Mouse (Mus musculus) intestine, embryonic 15.5 days (tissue): Measurements from ENCODE around the gene Sox6. TPM values are rescaled to one million over a fixed set of nuclear protein-coding genes. Genes with fewer than 3 reads are reported as not detected.

Source experiments
- ATAC-seq: fragments of 200-750 bp; cut with Nextera tagmentation; 2 replicates; pipeline ENCODE4 v1.8.0; 2017; ENCODE audit warnings: moderate TSS enrichment, moderate library complexity
- H3K27ac ChIP-seq: fragments of 300-500 bp; sonication (generic); 2 replicates; pipeline ENCODE4 v1.5.1; 2015; ENCODE audit warnings: mild to moderate bottlenecking, inconsistent platforms
- H3K27me3 ChIP-seq: fragments of 300-500 bp; sonication (generic); replicated peaks from 2 replicates; pipeline ENCODE4 v1.6.1; 2015; ENCODE audit warnings: inconsistent platforms
- H3K36me3 ChIP-seq: fragments of 300-500 bp; sonication (generic); 2 replicates; pipeline ENCODE4 v1.6.1; 2015; ENCODE audit warnings: inconsistent platforms
- H3K4me1 ChIP-seq: fragments of 300-500 bp; sonication (generic); replicated peaks from 2 replicates; pipeline ENCODE4 v1.6.1; 2015; ENCODE audit warnings: inconsistent platforms
- H3K4me2 ChIP-seq: fragments of 300-500 bp; sonication (generic); replicated peaks from 2 replicates; pipeline ENCODE4 v1.6.1; 2015; ENCODE audit warnings: mild to moderate bottlenecking, inconsistent platforms
- H3K4me3 ChIP-seq: fragments of 300-500 bp; sonication (generic); replicated peaks from 2 replicates; pipeline ENCODE4 v1.5.1; 2015; ENCODE audit warnings: inconsistent platforms
- H3K9ac ChIP-seq: fragments of 300-500 bp; sonication (generic); 2 replicates; pipeline ENCODE4 v1.6.1; 2015; ENCODE audit warnings: inconsistent platforms
- H3K9me3 ChIP-seq: fragments of 300-500 bp; sonication (generic); 2 replicates; pipeline ENCODE4 v1.6.1; 2016; ENCODE audit warnings: inconsistent platforms
- WGBS: fragments of 180-500 bp; shearing (Covaris S2); methylation state at CpG from one replicate; pipeline ENCODE4 v1.1.7; 2015; 5-methylcytosine and 5-hydroxymethylcytosine counted together
- polyA plus RNA-seq: library from polyadenylated mRNA; unstranded; fragments of >200 nt; fragmentation: Nextera tagmentation; extraction: Ambion mirVana; gene quantifications from 2 replicates; pipeline ENCODE4 v1.2.1, GENCODE M21; 2015

Gene Sox6
- polyA plus RNA-seq, 1 experiment from 2014 or later = 36.1 TPM

DNA sequence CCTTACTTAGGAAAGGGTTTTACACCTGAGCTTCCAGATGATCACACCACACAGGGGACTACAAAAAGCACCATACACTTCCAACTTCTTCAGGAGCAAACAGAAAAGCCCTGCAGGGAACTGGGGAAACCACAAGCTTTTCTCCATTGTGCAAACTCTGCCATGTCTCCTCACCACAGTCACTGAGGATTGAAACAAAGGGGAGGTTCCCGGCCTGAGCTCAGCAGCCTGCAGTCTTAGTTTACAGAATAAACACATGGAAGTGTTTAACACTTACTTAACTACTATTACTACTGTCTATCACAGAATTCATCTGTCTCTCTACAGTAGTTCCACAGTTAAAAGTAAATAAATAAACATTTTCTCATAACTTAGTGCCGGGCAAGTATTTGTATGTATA is 498.3 kb downstream of the Sox6 start:
- no peak overlapping the region for H3K4me3 ChIP-seq
- H3K36me3 ChIP-seq = no peaks in the 10 kb centered on the region
- H3K4me2 ChIP-seq = no peak overlapping the region
- ATAC-seq = no peak
- H3K9me3 ChIP-seq = no peaks in the 10 kb centered on the region
- no peak overlapping the region for H3K27ac ChIP-seq
- no peak overlapping the region for H3K9ac ChIP-seq
- no peaks in the 10 kb centered on the region for H3K4me1 ChIP-seq
- H3K27me3 ChIP-seq = no peaks in the 10 kb centered on the region
- WGBS = 34% methylated on average over 2 of the region's 2 CpGs

DNA sequence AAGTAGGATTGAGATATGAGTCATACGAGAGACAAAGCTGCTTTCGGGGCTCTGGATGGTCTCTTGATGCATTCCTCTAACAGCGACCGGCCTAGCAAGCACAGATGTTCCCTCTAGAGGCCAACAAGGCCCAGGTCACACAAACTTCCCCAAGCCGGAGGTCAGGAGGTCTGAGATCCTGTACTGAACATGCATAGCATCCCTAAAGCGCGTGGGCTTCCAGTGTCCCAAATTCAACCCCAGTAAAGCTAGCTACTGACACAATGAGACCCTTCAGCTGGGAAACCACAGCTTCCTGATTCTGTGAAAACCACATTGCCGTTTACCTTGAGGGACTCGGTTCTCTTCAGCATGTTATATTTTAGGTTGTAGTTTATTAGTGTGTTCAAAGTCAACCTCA is 499.6 kb downstream of the Sox6 start:
- H3K9ac ChIP-seq = no peak overlapping the region
- no peak for ATAC-seq
- H3K4me2 ChIP-seq = no peak overlapping the region
- H3K27me3 ChIP-seq = no peaks in the 10 kb centered on the region
- 66% methylated on average over 9 of the region's 9 CpGs for WGBS
- no peaks in the 10 kb centered on the region for H3K36me3 ChIP-seq
- no peaks in the 10 kb centered on the region for H3K4me1 ChIP-seq
- H3K27ac ChIP-seq = no peak overlapping the region
- H3K4me3 ChIP-seq = no peak overlapping the region
- H3K9me3 ChIP-seq = no peaks in the 10 kb centered on the region

DNA sequence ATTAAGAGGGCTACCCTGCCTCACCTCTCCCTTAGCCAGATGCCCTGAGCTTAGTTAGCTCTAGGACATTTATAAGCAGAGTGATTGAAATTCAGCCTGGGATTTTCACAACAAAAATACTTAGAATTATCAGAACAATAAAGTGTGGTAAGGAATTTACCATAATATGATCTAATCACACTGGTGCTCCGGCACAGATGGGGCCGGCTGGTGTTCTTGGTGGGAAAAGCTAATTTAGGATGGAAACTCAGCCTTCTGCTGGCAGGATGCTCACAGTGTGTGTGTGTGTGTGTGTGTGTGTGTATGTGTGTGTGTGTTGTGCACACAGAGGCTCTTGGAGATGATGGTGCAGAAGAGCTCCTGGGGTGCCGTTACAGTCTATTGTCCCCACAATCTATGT is 501.0 kb downstream of the Sox6 start:
- H3K4me1 ChIP-seq = no peaks in the 10 kb centered on the region
- 78% methylated on average over 3 of the region's 3 CpGs for WGBS

DNA sequence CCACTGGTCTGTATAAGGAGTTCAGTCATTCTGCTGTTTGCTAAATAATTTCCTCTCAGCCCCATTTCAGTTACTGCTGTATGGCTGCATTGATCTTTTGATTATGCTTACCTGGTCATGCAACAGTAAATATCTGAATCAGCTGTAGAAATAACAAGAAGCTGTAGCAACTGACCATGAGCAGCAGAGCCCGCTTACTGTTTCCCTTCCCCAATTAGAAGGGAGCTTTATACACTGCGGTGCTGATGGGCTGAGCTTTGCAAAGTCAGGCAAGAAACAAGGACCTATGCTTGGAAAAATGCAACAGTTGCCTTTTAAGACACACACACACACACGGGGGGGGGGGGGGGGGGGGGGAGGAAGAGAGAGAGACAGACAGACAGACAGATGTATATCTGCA is 502.1 kb downstream of the Sox6 start:
- Histone ChIP-seq H3K9ac (no peak overlapping the region), H3K27me3 (no peaks in the 10 kb centered on the region), H3K4me3 (no peak overlapping the region), H3K4me2 (no peak overlapping the region), H3K27ac (no peak overlapping the region), H3K4me1 (no peaks in the 10 kb centered on the region), H3K9me3 (no peaks in the 10 kb centered on the region), H3K36me3 (no peaks in the 10 kb centered on the region)
- WGBS = 69% methylated on average over 3 of the region's 3 CpGs
- ATAC-seq = no peak

More for the DNA sequence above, 501.0 kb downstream of the Sox6 start:
- H3K9me3 ChIP-seq = no peaks in the 10 kb centered on the region
- no peaks in the 10 kb centered on the region for H3K36me3 ChIP-seq
- no peak overlapping the region for H3K4me3 ChIP-seq
- H3K4me2 ChIP-seq = no peak overlapping the region
- ATAC-seq = no peak
- no peak overlapping the region for H3K27ac ChIP-seq
- no peak overlapping the region for H3K9ac ChIP-seq
- H3K27me3 ChIP-seq = no peaks in the 10 kb centered on the region

DNA sequence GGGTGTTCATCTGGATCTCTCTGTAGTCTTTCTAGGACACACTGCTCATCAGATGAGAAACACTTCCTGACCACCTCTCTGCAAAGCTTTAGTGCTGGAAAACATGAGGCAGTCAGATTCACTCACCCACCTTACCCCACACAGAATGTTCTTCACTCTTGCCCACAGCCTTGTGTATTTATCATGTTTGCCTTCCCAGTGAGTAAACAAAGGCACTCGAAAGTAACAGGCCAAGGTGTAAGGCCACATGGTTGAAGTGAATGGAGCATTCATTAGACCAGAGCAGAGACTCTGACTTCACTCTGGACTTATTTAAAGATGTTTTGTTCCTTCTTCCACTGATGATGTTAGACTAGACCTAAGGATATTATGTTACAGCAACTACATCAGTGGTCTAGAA is 506.7 kb downstream of the Sox6 start:
- WGBS = 54% methylated on average over 1 of the region's 1 CpGs
- H3K4me1 ChIP-seq = no peaks in the 10 kb centered on the region
- H3K4me3 ChIP-seq = no peak overlapping the region
- no peak for ATAC-seq
- no peak overlapping the region for H3K4me2 ChIP-seq
- no peaks in the 10 kb centered on the region for H3K36me3 ChIP-seq
- no peaks in the 10 kb centered on the region for H3K9me3 ChIP-seq
- H3K27me3 ChIP-seq = no peaks in the 10 kb centered on the region
- H3K9ac ChIP-seq = no peak overlapping the region
- no peak overlapping the region for H3K27ac ChIP-seq

DNA sequence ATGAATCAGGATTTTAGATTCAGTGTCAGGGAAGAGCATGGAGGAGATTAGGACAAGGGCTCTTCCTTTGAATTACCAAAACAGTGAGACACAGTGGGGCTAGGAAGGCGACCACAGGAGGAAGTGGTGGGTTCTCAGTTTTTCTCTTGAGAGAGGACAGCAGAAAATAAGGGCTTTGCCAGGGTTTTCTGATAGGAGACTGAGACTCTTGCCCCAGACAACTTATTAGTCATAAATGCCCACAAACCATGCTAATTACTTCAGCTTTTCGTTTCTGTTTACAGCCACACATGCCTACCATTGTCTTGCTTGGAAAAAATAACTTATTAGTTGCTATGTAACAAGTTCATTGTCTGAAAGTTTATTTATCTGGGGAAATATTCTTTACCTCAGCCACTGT is 507.4 kb downstream of the Sox6 start:
- Histone ChIP-seq H3K27me3 (no peaks in the 10 kb centered on the region), H3K4me2 (no peak overlapping the region), H3K4me3 (no peak overlapping the region), H3K9ac (no peak overlapping the region), H3K27ac (no peak overlapping the region), H3K9me3 (no peaks in the 10 kb centered on the region), H3K36me3 (no peaks in the 10 kb centered on the region), H3K4me1 (no peaks in the 10 kb centered on the region)
- 71% methylated on average over 2 of the region's 2 CpGs for WGBS
- no peak for ATAC-seq

DNA sequence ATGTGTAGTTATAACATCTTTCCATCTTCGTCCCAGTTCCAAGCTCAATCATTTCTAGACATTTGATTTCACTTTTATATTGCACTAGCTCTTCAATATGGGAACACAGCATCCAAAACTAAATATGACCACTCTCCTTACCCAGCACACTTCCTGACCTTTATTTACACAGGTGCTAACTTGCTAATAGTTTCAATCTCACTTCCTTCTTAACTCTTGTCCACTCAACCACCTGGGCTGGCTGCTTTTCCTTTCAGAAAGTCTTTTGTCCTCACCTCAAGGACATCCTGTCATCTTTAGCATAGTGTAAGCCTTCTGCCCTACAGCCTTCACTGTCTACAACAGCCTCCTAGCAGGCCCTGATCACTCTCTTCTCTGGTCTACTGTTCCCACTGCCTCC is 520.9 kb downstream of the Sox6 start:
- no peak overlapping the region for H3K4me2 ChIP-seq
- H3K36me3 ChIP-seq = no peaks in the 10 kb centered on the region
- H3K9me3 ChIP-seq = no peaks in the 10 kb centered on the region
- H3K9ac ChIP-seq = no peak overlapping the region
- ATAC-seq = no peak
- no peaks in the 10 kb centered on the region for H3K27me3 ChIP-seq
- no peak overlapping the region for H3K27ac ChIP-seq
- 92% methylated on average over 1 of the region's 1 CpGs for WGBS
- H3K4me3 ChIP-seq = no peak overlapping the region
- no peaks in the 10 kb centered on the region for H3K4me1 ChIP-seq

DNA sequence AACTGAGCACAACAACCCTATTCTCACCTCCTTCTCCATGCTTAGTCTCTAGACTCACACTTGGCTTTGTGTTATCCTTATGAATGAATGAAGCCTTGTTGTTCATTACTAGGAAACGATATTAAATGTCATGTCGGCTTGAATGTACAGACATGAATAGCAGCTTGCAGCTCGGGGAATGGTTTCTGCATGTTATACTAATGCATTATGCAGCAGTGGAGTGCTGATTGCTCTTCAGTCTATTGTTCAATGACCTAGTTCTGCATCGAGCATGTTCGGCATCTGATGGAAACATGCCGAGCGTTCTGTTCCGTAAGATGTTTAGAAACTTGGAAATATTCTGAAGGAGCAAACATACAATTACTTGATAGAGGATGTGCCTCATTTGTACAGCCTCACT is 524.9 kb downstream of the Sox6 start:
- 75% methylated on average over 8 of the region's 8 CpGs for WGBS
- no peak for ATAC-seq
- Histone ChIP-seq H3K4me1 (no peaks in the 10 kb centered on the region), H3K9me3 (no peaks in the 10 kb centered on the region), H3K4me3 (no peak overlapping the region), H3K4me2 (no peak overlapping the region), H3K27ac (no peak overlapping the region), H3K9ac (no peak overlapping the region), H3K27me3 (no peaks in the 10 kb centered on the region), H3K36me3 (no peaks in the 10 kb centered on the region)

DNA sequence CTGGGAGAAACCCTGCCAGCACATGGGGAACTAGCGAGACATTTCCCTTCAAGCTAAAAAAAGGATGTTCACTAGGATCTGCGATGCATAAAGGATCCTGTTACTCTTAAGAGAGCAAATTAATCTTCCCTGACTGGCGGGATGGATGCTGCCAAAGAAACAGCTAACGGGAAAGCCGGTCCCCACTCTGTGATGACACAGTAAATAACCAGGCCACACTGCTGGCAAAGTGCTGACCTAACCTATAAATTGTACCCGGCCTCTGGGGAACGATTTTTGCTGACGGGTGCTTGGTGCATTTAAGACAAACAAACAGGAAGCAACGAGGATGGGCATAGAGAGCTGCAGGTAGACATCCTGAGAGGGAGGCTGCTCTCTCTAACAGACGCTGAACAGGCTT is 526.8 kb downstream of the Sox6 start:
- no peaks in the 10 kb centered on the region for H3K4me1 ChIP-seq
- H3K9me3 ChIP-seq = no peaks in the 10 kb centered on the region
- H3K4me3 ChIP-seq = no peak overlapping the region
- H3K9ac ChIP-seq = no peak overlapping the region
- H3K27ac ChIP-seq = no peak overlapping the region
- H3K36me3 ChIP-seq = no peaks in the 10 kb centered on the region
- no peak overlapping the region for H3K4me2 ChIP-seq
- 36% methylated on average over 10 of the region's 10 CpGs for WGBS
- ATAC-seq = no peak
- H3K27me3 ChIP-seq = no peaks in the 10 kb centered on the region

DNA sequence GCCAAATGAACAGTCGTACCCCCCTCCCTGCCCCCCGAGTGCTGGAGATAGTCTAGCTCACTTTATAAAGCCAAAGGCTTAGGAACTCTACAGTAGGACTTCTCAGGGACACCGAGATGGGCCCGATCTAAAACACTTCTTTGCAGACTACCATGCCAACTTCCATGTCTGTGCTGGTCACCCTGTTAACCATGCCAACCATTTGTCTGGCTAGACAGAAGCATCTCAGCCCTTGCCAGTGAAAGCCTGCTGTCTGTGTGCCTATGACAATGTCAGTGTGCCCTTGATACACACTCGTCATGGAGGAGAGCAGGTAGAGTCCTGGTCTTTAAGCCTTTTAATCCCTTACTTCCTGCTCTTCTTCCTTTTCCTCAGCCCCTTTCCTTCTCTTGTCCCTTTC is 527.5 kb downstream of the Sox6 start:
- Histone ChIP-seq H3K36me3 (no peaks in the 10 kb centered on the region), H3K9ac (no peak overlapping the region), H3K4me1 (no peaks in the 10 kb centered on the region), H3K27me3 (no peaks in the 10 kb centered on the region), H3K9me3 (no peaks in the 10 kb centered on the region), H3K4me3 (no peak overlapping the region), H3K4me2 (no peak overlapping the region), H3K27ac (no peak overlapping the region)
- ATAC-seq = no peak
- 83% methylated on average over 5 of the region's 5 CpGs for WGBS

DNA sequence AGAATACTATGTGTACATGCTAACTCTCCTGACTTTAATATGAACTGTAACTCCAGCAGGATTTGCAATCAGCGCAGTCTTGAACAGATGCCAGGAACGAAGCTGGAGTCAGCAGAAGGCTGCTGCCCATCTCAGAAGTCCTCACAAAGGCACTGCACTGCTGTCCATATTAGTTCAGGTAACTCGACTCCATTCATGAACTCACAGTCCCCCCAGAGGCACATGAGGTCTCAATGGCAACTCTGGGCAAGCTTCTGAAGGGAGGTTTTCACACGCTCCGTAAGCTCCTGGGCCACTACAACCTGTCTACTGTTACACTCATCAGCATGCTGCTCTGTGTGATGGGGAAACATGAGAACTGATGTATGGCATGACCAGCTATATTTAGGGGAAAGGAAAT is 528.6 kb downstream of the Sox6 start:
- no peak overlapping the region for H3K9ac ChIP-seq
- WGBS = 84% methylated on average over 5 of the region's 5 CpGs
- H3K27me3 ChIP-seq = no peaks in the 10 kb centered on the region
- no peaks in the 10 kb centered on the region for H3K9me3 ChIP-seq
- H3K4me3 ChIP-seq = no peak overlapping the region
- no peaks in the 10 kb centered on the region for H3K4me1 ChIP-seq
- H3K27ac ChIP-seq = no peak overlapping the region
- H3K36me3 ChIP-seq = no peaks in the 10 kb centered on the region
- no peak for ATAC-seq
- no peak overlapping the region for H3K4me2 ChIP-seq

DNA sequence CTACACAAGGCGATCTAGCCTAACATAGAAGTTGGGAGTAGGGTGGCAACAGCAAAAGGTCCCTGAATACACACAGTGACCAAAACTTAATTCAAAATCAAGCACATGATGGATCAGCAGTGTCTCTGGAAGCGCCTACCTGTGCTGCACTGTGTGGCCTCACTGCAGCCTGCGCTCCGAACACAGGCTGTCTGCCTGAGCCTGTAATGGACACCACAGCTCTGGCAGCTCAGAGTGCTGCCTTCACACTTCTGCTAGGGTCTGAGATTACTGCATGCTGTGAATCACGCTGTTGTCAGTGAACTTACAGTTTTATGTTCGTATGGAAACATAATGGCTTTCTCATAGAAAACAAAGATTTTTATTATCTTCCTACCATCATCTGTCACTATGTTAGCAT is 532.2 kb downstream of the Sox6 start:
- 86% methylated on average over 6 of the region's 6 CpGs for WGBS
- H3K27ac ChIP-seq = no peak overlapping the region
- no peaks in the 10 kb centered on the region for H3K9me3 ChIP-seq
- ATAC-seq = no peak
- H3K36me3 ChIP-seq = no peaks in the 10 kb centered on the region
- no peak overlapping the region for H3K4me2 ChIP-seq
- H3K9ac ChIP-seq = no peak overlapping the region
- no peaks in the 10 kb centered on the region for H3K27me3 ChIP-seq
- H3K4me1 ChIP-seq = peaks cover 8% of the 10 kb centered on the region
- H3K4me3 ChIP-seq = no peak overlapping the region

DNA sequence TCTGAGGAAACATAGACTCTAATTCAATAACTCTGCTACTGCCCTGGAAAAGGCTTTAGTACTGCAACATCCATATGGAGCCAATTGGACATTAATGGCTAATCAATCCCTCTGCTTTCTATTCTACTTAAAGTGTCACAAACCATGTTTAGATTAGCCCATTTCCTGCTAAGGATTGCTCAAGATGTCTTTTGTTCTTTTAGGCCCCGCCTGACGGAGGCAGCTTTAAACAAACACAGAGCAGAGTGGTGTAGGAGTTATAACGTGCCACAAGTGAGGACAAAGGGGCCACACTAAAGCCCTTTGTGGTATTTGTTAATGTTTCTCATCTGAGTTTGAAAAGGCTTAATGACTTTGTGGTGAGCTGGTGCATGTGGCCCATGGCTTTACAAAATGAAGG is 537.1 kb downstream of the Sox6 start:
- Histone ChIP-seq H3K27ac (0 out of 2 replicates have a peak overlapping the region, but pooled peaks have one; percentile 4), H3K4me1 (peaks cover 20% of the 10 kb centered on the region), H3K27me3 (no peaks in the 10 kb centered on the region), H3K4me2 (no peak overlapping the region), H3K9ac (no peak overlapping the region), H3K4me3 (no peak overlapping the region), H3K36me3 (no peaks in the 10 kb centered on the region), H3K9me3 (no peaks in the 10 kb centered on the region)
- ATAC-seq = peak; percentile 90
- WGBS = 22% methylated on average over 3 of the region's 3 CpGs

DNA sequence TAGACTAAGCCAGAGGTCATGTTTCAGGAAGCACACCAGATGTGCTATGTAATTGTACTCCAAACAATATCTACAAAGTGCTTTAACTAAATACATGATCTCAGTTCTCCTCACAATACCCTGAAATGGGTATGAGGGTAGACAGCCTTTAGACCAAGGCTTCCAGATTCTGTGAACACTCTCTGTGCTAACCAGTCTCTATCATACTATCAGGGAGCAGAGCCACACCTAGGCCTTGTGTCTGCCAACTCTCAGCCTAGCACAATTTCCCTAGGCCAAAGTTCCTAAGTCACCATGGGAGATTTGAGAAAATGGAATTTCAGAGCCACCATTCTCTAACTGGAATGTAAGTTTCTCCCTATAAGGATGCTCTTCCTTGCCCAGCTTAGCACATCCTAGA is 537.8 kb downstream of the Sox6 start:
- 0 out of 2 replicates have a peak overlapping the region, but pooled peaks have one; percentile 4 for H3K27ac ChIP-seq
- no peaks in the 10 kb centered on the region for H3K27me3 ChIP-seq
- no peak overlapping the region for H3K9ac ChIP-seq
- H3K4me2 ChIP-seq = no peak overlapping the region
- peaks cover 20% of the 10 kb centered on the region for H3K4me1 ChIP-seq
- H3K9me3 ChIP-seq = no peaks in the 10 kb centered on the region
- ATAC-seq = peak; percentile 58; the same call in 1 of the 2 replicates
- no peaks in the 10 kb centered on the region for H3K36me3 ChIP-seq
- H3K4me3 ChIP-seq = no peak overlapping the region
